Mouse (Mus musculus) heart, adult 2 months (tissue): ENCODE measurements around the gene Ufc1. TPM values are rescaled to one million over a fixed set of nuclear protein-coding genes. Genes with fewer than 3 reads are reported as not detected.

Experiments
- DNase-seq, 2 experiments: peaks; one replicate each; pipeline ENCODE4 v3.0.0; 2021
- H3K27ac ChIP-seq: fragments of 200-600 bp; 2 replicates; pipeline ENCODE4 v1.8.1; 2022
- H3K27me3 ChIP-seq: fragments of 200-500 bp; 2 replicates; pipeline ENCODE4 v1.6.1; 2012; ENCODE audit warnings: mild to moderate bottlenecking, low read length, inconsistent platforms, mixed read lengths; ENCODE audit not compliant: control insufficient read depth, insufficient read depth
- H3K36me3 ChIP-seq: fragments of 200-500 bp; 2 replicates; pipeline ENCODE4 v1.6.1; 2012; ENCODE audit warnings: low read length, inconsistent platforms; ENCODE audit not compliant: control insufficient read depth, insufficient read depth
- H3K4me1 ChIP-seq: fragments of 200-500 bp; 2 replicates; pipeline ENCODE4 v1.6.1; 2011; ENCODE audit warnings: low read length; ENCODE audit not compliant: control insufficient read depth, insufficient read depth
- H3K4me3 ChIP-seq: fragments of 200-600 bp; 2 replicates; pipeline ENCODE4 v1.8.1; 2022
- H3K79me2 ChIP-seq: fragments of 200-500 bp; replicated peaks from 2 replicates; pipeline ENCODE4 v1.6.1; 2012; ENCODE audit warnings: mild to moderate bottlenecking, inconsistent platforms, low read length, moderate library complexity, mixed read lengths; ENCODE audit not compliant: control insufficient read depth, insufficient read depth
- H3K9ac ChIP-seq: fragments of 200-500 bp; 2 replicates; pipeline ENCODE4 v1.6.1; 2012; ENCODE audit warnings: low read depth, mild to moderate bottlenecking, control low read depth, inconsistent platforms, low read length, mixed read lengths
- CTCF ChIP-seq: fragments of 200-600 bp; IDR thresholded peaks from 2 replicates; pipeline ENCODE4 v1.8.1; 2022; ENCODE audit warnings: antibody characterized with exemption, mild to moderate bottlenecking, moderate library complexity
- EP300 ChIP-seq: fragments of 200-500 bp; IDR thresholded peaks from 2 replicates; pipeline ENCODE4 v1.6.1; 2011; ENCODE audit warnings: low read depth, low read length, control low read depth; ENCODE audit not compliant: insufficient read depth
- POLR2A ChIP-seq: fragments of 200-500 bp; IDR thresholded peaks from 2 replicates; pipeline ENCODE4 v1.6.1; 2011; ENCODE audit warnings: mild to moderate bottlenecking, low read depth, low read length, control low read depth; ENCODE audit not compliant: insufficient read depth
- WGBS: fragments of 180-500 bp; shearing (Covaris S2); methylation state at CpG from one replicate; pipeline ENCODE4 v1.1.7; 2018; 5-methylcytosine and 5-hydroxymethylcytosine counted together
- intact Hi-C: fragments of 180-260 bp; cut with DNase I; formaldehyde crosslinking; loops from one replicate; pipeline ENCODE4 v1.15.1; 2025
- polyA plus RNA-seq: library from polyadenylated mRNA; depleted of rRNA; stranded (reverse); fragments of >200 nt; gene quantifications from 2 replicates; pipeline ENCODE4 v1.2.3, GENCODE M21; 2012
- total RNA-seq, 2 experiments: library from RNA; stranded (reverse); gene quantifications; 2 replicates each; pipeline ENCODE4 v1.2.3; 2021

The Ufc1 gene
- total and polyA plus RNA-seq, 3 experiments: 29.7 to 93.5 (median 80.5) TPM

GRCm38 (mm10) chr1:171293906-171294297, 922 bp downstream of the Ufc1 start:
- H3K79me2 ChIP-seq: 0 out of 2 replicates have a peak, but pooled peaks cover 3% of the 10 kb centered on the region
- H3K36me3 ChIP-seq: peaks cover 6% of the 10 kb centered on the region; the same call in 1 of the 2 replicates
- no peak for DNase-seq
- peak overlapping the region; percentile 81 for H3K4me3 ChIP-seq
- peak overlapping the region; percentile 79 for H3K9ac ChIP-seq
- intact Hi-C loops: loop anchor here (2.0 kb wide), 1 partner anchor 35 kb away; the partner anchor contains the start of gene Dedd
- H3K27me3 ChIP-seq: no peaks in the 10 kb centered on the region
- WGBS: 34% methylated on average over 5 of the region's 5 CpGs
- H3K4me1 ChIP-seq: peaks cover 2% of the 10 kb centered on the region
- H3K27ac ChIP-seq: peak overlapping the region; percentile 97
- TF ChIP-seq CTCF: no peak
- TF ChIP-seq POLR2A: no peak
- TF ChIP-seq EP300: no peak

DNA sequence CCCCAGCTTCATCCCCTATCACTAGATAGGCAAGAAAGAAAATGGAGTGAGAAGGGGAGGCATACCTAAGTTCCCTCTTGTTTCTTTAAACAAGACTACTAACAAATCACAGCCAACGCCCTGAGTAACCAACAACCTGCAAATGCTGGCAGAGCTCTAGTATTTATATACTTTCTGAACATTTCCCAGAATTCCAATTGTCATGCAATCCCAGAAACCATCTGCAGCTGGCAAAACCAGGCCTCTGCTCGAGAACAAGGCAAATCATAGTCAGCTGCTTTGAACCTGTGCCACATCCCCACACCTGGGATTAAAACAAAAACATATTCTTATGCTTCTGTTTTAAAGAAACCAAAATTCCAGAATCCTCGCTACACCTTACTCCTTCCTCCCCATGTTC, 1.5 kb downstream of the Ufc1 start:
- H3K4me3 ChIP-seq: no peak overlapping the region; the same call in 1 of the 2 replicates
- no peak overlapping the region for H3K9ac ChIP-seq
- 87% methylated on average over 3 of the region's 3 CpGs for WGBS
- H3K4me1 ChIP-seq: peaks cover 2% of the 10 kb centered on the region
- TF ChIP-seq EP300: no peak
- TF ChIP-seq POLR2A: no peak
- no peak for TF ChIP-seq CTCF
- 0 out of 2 replicates have a peak, but pooled peaks cover 3% of the 10 kb centered on the region for H3K79me2 ChIP-seq
- peaks cover 6% of the 10 kb centered on the region for H3K36me3 ChIP-seq
- no peak for DNase-seq
- intact Hi-C loops: no loop called here
- H3K27ac ChIP-seq: no peak overlapping the region
- H3K27me3 ChIP-seq: no peaks in the 10 kb centered on the region

GRCm38 (mm10) chr1:171288328-171288727, 6.5 kb downstream of the Ufc1 start:
- Histone ChIP-seq H3K79me2 (no peaks in the 10 kb centered on the region; the same call in 1 of the 2 replicates), H3K27ac (no peak overlapping the region; the same call in 1 of the 2 replicates), H3K4me1 (peaks cover 6% of the 10 kb centered on the region), H3K36me3 (peaks cover under 1% of the 10 kb centered on the region; the same call in 1 of the 2 replicates), H3K9ac (no peak overlapping the region), H3K4me3 (no peak overlapping the region; the same call in 1 of the 2 replicates), H3K27me3 (no peaks in the 10 kb centered on the region)
- TF ChIP-seq CTCF: no peak
- TF ChIP-seq POLR2A: no peak
- DNase-seq: no peak
- 66% methylated on average over 4 of the region's 4 CpGs for WGBS
- intact Hi-C loops: loop anchor here (2.0 kb wide), 1 partner anchor 122 kb away; the partner anchor contains the start of gene Usf1

- Histone ChIP-seq H3K27ac (peak within 1 kb of the TSS; percentile 93), H3K27me3 (no peaks in the 10 kb centered on the region), H3K36me3 (no peaks in the 10 kb centered on the region; the same call in 1 of the 2 replicates), H3K4me1 (peaks cover 6% of the 10 kb centered on the region), H3K4me3 (peak within 1 kb of the TSS; percentile 96), H3K9ac (peak within 1 kb of the TSS; percentile 97), H3K79me2 (no peaks in the 10 kb centered on the region; the same call in 1 of the 2 replicates)
- WGBS: 2% methylated on average over 49 of the region's 49 CpGs
- peak; percentile 94 to 96 for DNase-seq
- intact Hi-C loops: loop anchor here (2.0 kb wide), 1 partner anchor 123 kb away; the partner anchor contains the start of gene Usf1
- TF ChIP-seq CTCF: no peak; the same call in 1 of the 2 replicates
- no peak for TF ChIP-seq EP300
- peak; percentile 67; the same call in 1 of the 2 replicates for TF ChIP-seq POLR2A
These were observed 7.4 kb downstream of the Ufc1 start, which contains the start of gene Usp21 for GRCm38 (mm10) chr1:171287136-171288081. TSS of gene Usp21 (minus strand) at chr1:171287991.

GRCm38 (mm10) chr1:171286517-171286916, 8.3 kb downstream of the Ufc1 start:
- intact Hi-C loops: no loop called here
- Histone ChIP-seq H3K36me3 (no peaks in the 10 kb centered on the region; the same call in 1 of the 2 replicates), H3K27ac (no peak overlapping the region), H3K79me2 (no peaks in the 10 kb centered on the region; the same call in 1 of the 2 replicates), H3K27me3 (no peaks in the 10 kb centered on the region), H3K4me3 (no peak overlapping the region), H3K9ac (no peak overlapping the region), H3K4me1 (peaks cover 8% of the 10 kb centered on the region)
- TF ChIP-seq EP300 (no peak), POLR2A (no peak), CTCF (no peak)
- 91% methylated on average over 19 of the region's 19 CpGs for WGBS
- no peak for DNase-seq
